Mouse (Mus musculus) liver, embryonic 15.5 days (tissue): ENCODE results near the gene Thnsl2. TPM values are rescaled to one million over a fixed set of nuclear protein-coding genes. Genes with fewer than 3 reads are reported as not detected.

Experiments
- ATAC-seq: fragments of 200-750 bp; cut with Nextera tagmentation; 2 replicates; pipeline ENCODE4 v1.8.0; 2017; ENCODE audit warnings: moderate number of reproducible peaks, mild to moderate bottlenecking, moderate library complexity; ENCODE audit not compliant: insufficient read depth
- H3K27ac ChIP-seq: fragments of 300-500 bp; sonication (generic); replicated peaks from 2 replicates; pipeline ENCODE4 v1.5.1; 2015; ENCODE audit warnings: mild to moderate bottlenecking, inconsistent platforms
- H3K27me3 ChIP-seq: fragments of 300-500 bp; sonication (generic); 2 replicates; pipeline ENCODE4 v1.6.1; 2015; ENCODE audit warnings: mild to moderate bottlenecking, inconsistent platforms
- H3K36me3 ChIP-seq: fragments of 300-500 bp; sonication (generic); replicated peaks from 2 replicates; pipeline ENCODE4 v1.6.1; 2015; ENCODE audit warnings: moderate library complexity, mild to moderate bottlenecking, inconsistent platforms
- H3K4me1 ChIP-seq: fragments of 300-500 bp; sonication (generic); replicated peaks from 2 replicates; pipeline ENCODE4 v1.6.1; 2015; ENCODE audit warnings: inconsistent platforms
- H3K4me2 ChIP-seq: fragments of 300-500 bp; sonication (generic); 2 replicates; pipeline ENCODE4 v1.6.1; 2015; ENCODE audit warnings: moderate library complexity, mild to moderate bottlenecking, inconsistent platforms
- H3K4me3 ChIP-seq: fragments of 300-500 bp; sonication (generic); replicated peaks from 2 replicates; pipeline ENCODE4 v1.5.1; 2015; ENCODE audit warnings: mild to moderate bottlenecking, inconsistent platforms
- H3K9ac ChIP-seq: fragments of 300-500 bp; sonication (generic); 2 replicates; pipeline ENCODE4 v1.6.1; 2015; ENCODE audit warnings: moderate library complexity, mild to moderate bottlenecking, inconsistent platforms
- H3K9me3 ChIP-seq: fragments of 300-500 bp; sonication (generic); replicated peaks from 2 replicates; pipeline ENCODE4 v1.6.1; 2016; ENCODE audit warnings: inconsistent platforms
- WGBS: fragments of 180-500 bp; shearing (Covaris S2); methylation state at CpG from one replicate; pipeline ENCODE4 v1.1.7; 2015; ENCODE audit warnings: mixed read lengths; ENCODE audit not compliant: insufficient replicate concordance; 5-methylcytosine and 5-hydroxymethylcytosine counted together
- polyA plus RNA-seq: library from polyadenylated mRNA; unstranded; fragments of >200 nt; fragmentation: Nextera tagmentation; extraction: Ambion mirVana; gene quantifications from 2 replicates; pipeline ENCODE4 v1.2.1, GENCODE M21; 2015

Thnsl2 gene
- polyA plus RNA-seq, 1 experiment from 2014 or later, result 14.2 TPM

GRCm38 (mm10) chr6:71156674-71157326 is 12.6 kb upstream of the Thnsl2 start:
- Histone ChIP-seq H3K36me3 (no peaks in the 10 kb centered on the region), H3K4me2 (0 out of 2 replicates have a peak overlapping the region, but pooled peaks have one; percentile 13), H3K9me3 (no peaks in the 10 kb centered on the region), H3K9ac (no peak overlapping the region), H3K27me3 (no peaks in the 10 kb centered on the region), H3K27ac (no peak overlapping the region), H3K4me1 (no peaks in the 10 kb centered on the region), H3K4me3 (no peak overlapping the region)
- ATAC-seq, result no peak
- WGBS, result 63% methylated on average over 5 of the region's 5 CpGs

GRCm38 (mm10) chr6:71154861-71155260 is 10.6 kb upstream of the Thnsl2 start:
- H3K9ac ChIP-seq, result no peak overlapping the region
- H3K9me3 ChIP-seq, result no peaks in the 10 kb centered on the region
- H3K4me1 ChIP-seq, result no peaks in the 10 kb centered on the region
- no peak overlapping the region for H3K4me2 ChIP-seq
- H3K36me3 ChIP-seq, result no peaks in the 10 kb centered on the region
- WGBS, result 63% methylated on average over 6 of the region's 6 CpGs
- ATAC-seq, result no peak
- no peaks in the 10 kb centered on the region for H3K27me3 ChIP-seq
- no peak overlapping the region for H3K4me3 ChIP-seq
- no peak overlapping the region for H3K27ac ChIP-seq

- no peaks in the 10 kb centered on the region for H3K4me1 ChIP-seq
- H3K4me2 ChIP-seq, result no peak overlapping the region
- H3K27me3 ChIP-seq, result no peaks in the 10 kb centered on the region
- ATAC-seq, result no peak
- H3K4me3 ChIP-seq, result no peak overlapping the region
- H3K36me3 ChIP-seq, result no peaks in the 10 kb centered on the region
- H3K9ac ChIP-seq, result no peak overlapping the region
- H3K9me3 ChIP-seq, result no peaks in the 10 kb centered on the region
- H3K27ac ChIP-seq, result no peak overlapping the region
- 57% methylated on average over 4 of the region's 4 CpGs for WGBS
Measured at GRCm38 (mm10) chr6:71153486-71153885, 9.2 kb upstream of the Thnsl2 start.

- no peak overlapping the region for H3K4me3 ChIP-seq
- 38% methylated on average over 10 of the region's 10 CpGs for WGBS
- H3K27me3 ChIP-seq, result no peaks in the 10 kb centered on the region
- no peaks in the 10 kb centered on the region for H3K4me1 ChIP-seq
- no peaks in the 10 kb centered on the region for H3K36me3 ChIP-seq
- H3K4me2 ChIP-seq, result no peak overlapping the region
- no peaks in the 10 kb centered on the region for H3K9me3 ChIP-seq
- no peak overlapping the region for H3K9ac ChIP-seq
- no peak overlapping the region for H3K27ac ChIP-seq
- no peak for ATAC-seq
Measured at GRCm38 (mm10) chr6:71151098-71151497, 6.9 kb upstream of the Thnsl2 start.

- H3K4me2 ChIP-seq, result no peak overlapping the region
- H3K27me3 ChIP-seq, result no peaks in the 10 kb centered on the region
- 0 out of 2 replicates have a peak, but pooled peaks cover 5% of the 10 kb centered on the region for H3K4me1 ChIP-seq
- no peak overlapping the region for H3K27ac ChIP-seq
- 8% methylated on average over 5 of the region's 5 CpGs for WGBS
- no peak overlapping the region for H3K9ac ChIP-seq
- no peaks in the 10 kb centered on the region for H3K9me3 ChIP-seq
- no peaks in the 10 kb centered on the region for H3K36me3 ChIP-seq
- ATAC-seq, result no peak
- no peak overlapping the region for H3K4me3 ChIP-seq
Measured at GRCm38 (mm10) chr6:71149534-71149933, 5.3 kb upstream of the Thnsl2 start.

GRCm38 (mm10) chr6:71148336-71148735 is 4.1 kb upstream of the Thnsl2 start:
- Histone ChIP-seq H3K9me3 (no peaks in the 10 kb centered on the region), H3K27ac (no peak overlapping the region), H3K4me1 (0 out of 2 replicates have a peak, but pooled peaks cover 6% of the 10 kb centered on the region), H3K4me3 (no peak overlapping the region), H3K4me2 (no peak overlapping the region), H3K9ac (no peak overlapping the region), H3K27me3 (no peaks in the 10 kb centered on the region), H3K36me3 (no peaks in the 10 kb centered on the region)
- WGBS, result 53% methylated on average over 6 of the region's 6 CpGs
- no peak for ATAC-seq

- Histone ChIP-seq H3K9ac (no peak overlapping the region), H3K36me3 (no peaks in the 10 kb centered on the region), H3K27ac (peak overlapping the region; percentile 51), H3K4me1 (0 out of 2 replicates have a peak, but pooled peaks cover 11% of the 10 kb centered on the region), H3K27me3 (no peaks in the 10 kb centered on the region), H3K4me2 (no peak overlapping the region), H3K4me3 (no peak overlapping the region), H3K9me3 (no peaks in the 10 kb centered on the region)
- 58% methylated on average over 3 of the region's 3 CpGs for WGBS
- 0 out of 2 replicates have a peak, but pooled peaks have one; percentile 28 for ATAC-seq
Measured at GRCm38 (mm10) chr6:71145288-71145989, 1.2 kb upstream of the Thnsl2 start.

- H3K9ac ChIP-seq, result peak overlapping the region; percentile 26; the same call in 1 of the 2 replicates
- WGBS, result 3% methylated on average over 19 of the region's 19 CpGs
Measured at GRCm38 (mm10) chr6:71143154-71143893, 915 bp downstream of the Thnsl2 start.

GRCm38 (mm10) chr6:71135031-71135430 is 9.2 kb downstream of the Thnsl2 start:
- Histone ChIP-seq H3K4me2 (no peak overlapping the region), H3K27ac (no peak overlapping the region), H3K36me3 (0 out of 2 replicates have a peak, but pooled peaks cover 5% of the 10 kb centered on the region), H3K4me1 (no peaks in the 10 kb centered on the region), H3K27me3 (no peaks in the 10 kb centered on the region), H3K4me3 (no peak overlapping the region), H3K9ac (no peak overlapping the region), H3K9me3 (no peaks in the 10 kb centered on the region)
- ATAC-seq, result no peak
- 52% methylated on average over 3 of the region's 3 CpGs for WGBS

More at GRCm38 (mm10) chr6:71143154-71143893, 915 bp downstream of the Thnsl2 start:
- H3K9me3 ChIP-seq, result no peaks in the 10 kb centered on the region
- 0 out of 2 replicates have a peak, but pooled peaks cover 11% of the 10 kb centered on the region for H3K4me1 ChIP-seq
- no peaks in the 10 kb centered on the region for H3K36me3 ChIP-seq
- H3K27ac ChIP-seq, result peak overlapping the region; percentile 56; the same call in 1 of the 2 replicates
- H3K4me2 ChIP-seq, result peak overlapping the region; percentile 68
- peak overlapping the region; percentile 50 for H3K4me3 ChIP-seq
- H3K27me3 ChIP-seq, result no peaks in the 10 kb centered on the region
- ATAC-seq, result no peak

- no peaks in the 10 kb centered on the region for H3K9me3 ChIP-seq
- WGBS, result 62% methylated on average over 11 of the region's 11 CpGs
- ATAC-seq, result no peak
- no peak overlapping the region for H3K27ac ChIP-seq
- no peaks in the 10 kb centered on the region for H3K27me3 ChIP-seq
- H3K4me1 ChIP-seq, result no peaks in the 10 kb centered on the region
- H3K36me3 ChIP-seq, result 0 out of 2 replicates have a peak, but pooled peaks cover 5% of the 10 kb centered on the region
- H3K4me2 ChIP-seq, result no peak overlapping the region
- no peak overlapping the region for H3K9ac ChIP-seq
- H3K4me3 ChIP-seq, result no peak overlapping the region
Measured at GRCm38 (mm10) chr6:71133559-71133958, 10.7 kb downstream of the Thnsl2 start.

- Histone ChIP-seq H3K4me2 (no peak overlapping the region), H3K9me3 (no peaks in the 10 kb centered on the region), H3K27me3 (no peaks in the 10 kb centered on the region), H3K4me1 (no peaks in the 10 kb centered on the region), H3K27ac (no peak overlapping the region), H3K36me3 (0 out of 2 replicates have a peak, but pooled peaks cover 3% of the 10 kb centered on the region), H3K9ac (no peak overlapping the region), H3K4me3 (no peak overlapping the region)
- ATAC-seq, result no peak
Measured at GRCm38 (mm10) chr6:71131038-71131437, 13.2 kb downstream of the Thnsl2 start.
